Mouse (Mus musculus) heart, postnatal 4 days (tissue): ENCODE results near the gene Gars. TPM values are rescaled to one million over a fixed set of nuclear protein-coding genes. Genes with fewer than 3 reads are reported as not detected.

Source experiments
- DNase-seq: peaks from one replicate; pipeline ENCODE4 v3.0.0; 2021
- total RNA-seq, 2 experiments: library from RNA; stranded (reverse); gene quantifications; 2 replicates each; pipeline ENCODE4 v1.2.3; 2021

Gars gene
- total RNA-seq, 2 experiments from 2014 or later, result 93.7 to 98.2 TPM

DNA sequence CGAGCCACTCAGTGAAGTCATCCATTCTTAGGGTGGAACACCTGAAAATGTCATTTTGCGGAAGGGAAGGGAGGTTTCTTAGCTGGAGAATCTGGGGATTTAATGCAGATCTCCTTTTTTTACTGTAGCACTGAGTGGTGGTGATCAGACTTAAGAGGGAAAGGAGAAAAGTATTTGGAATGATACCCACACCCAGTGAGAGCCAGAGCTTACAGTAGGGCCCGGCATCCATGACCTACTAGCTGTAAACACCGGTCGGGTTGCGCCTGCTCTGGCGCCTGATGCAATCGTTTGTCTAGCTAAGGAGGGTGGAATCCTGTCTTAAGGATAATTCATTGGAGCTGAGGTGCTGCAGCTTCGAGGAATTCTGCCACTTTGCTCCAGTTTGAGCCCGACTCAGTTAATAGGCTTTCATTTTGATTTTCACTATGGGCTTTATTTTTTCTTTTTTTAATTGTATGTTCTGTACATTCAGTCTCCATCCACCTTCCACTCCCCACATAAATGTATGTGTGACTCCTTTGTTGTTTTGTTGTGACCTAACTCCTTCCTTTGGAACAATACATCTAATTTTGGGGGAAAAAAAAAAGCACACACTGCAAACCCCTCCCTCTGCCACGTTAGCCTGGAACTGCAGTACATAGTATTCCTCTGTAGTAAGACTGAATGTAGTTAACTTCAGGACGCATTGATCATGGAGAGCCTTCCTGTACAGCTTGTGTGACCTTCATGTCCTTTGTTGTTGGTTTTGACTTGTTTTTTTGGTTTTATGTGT, 1.1 kb downstream of the Gars start:
- DNase-seq, result no peak

- DNase-seq, result no peak
Observed at GRCm38 (mm10) chr6:55039446-55039783, 1.6 kb downstream of the Gars start.

DNA sequence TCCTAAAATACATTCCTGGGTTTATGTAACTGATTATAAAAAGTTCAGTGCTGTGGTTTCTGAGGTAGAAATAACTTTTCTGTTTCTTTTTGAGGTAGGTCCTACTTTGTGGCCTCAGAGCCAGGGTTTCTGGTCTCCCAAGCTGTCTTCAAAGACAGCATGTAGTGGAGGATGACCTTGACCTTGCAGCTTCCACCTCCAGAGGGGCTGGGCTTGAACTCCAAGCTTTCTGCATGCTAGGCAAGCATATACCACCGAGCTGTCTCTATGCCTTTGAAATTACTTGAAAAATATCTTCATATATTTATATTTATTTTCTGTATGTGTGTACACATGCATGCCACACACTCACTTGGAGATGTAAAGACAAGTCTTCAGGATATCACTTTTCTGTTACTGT, 2.2 kb downstream of the Gars start:
- no peak for DNase-seq

- no peak for DNase-seq
Observed at GRCm38 (mm10) chr6:55043206-55043605, 5.4 kb downstream of the Gars start.

DNA sequence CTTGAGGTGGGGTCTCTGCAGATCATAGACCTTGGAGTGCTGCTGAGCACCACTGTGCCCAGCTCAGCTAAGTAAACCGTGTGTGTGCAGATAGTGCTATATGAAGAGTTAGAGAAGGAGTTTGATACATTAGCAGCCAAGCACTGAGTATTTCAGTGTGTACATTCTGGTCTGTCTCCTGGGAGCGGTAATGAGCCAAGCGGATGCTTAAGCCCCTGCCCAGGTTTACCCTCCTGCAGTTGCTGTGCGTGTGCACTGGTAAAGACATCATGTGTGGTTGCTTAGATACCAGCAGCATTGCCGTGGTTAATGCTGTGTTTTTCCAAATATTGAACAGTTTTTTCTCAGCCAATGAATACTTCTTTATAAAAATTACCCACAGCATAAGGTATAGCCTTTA, 6.7 kb downstream of the Gars start:
- no peak for DNase-seq

DNA sequence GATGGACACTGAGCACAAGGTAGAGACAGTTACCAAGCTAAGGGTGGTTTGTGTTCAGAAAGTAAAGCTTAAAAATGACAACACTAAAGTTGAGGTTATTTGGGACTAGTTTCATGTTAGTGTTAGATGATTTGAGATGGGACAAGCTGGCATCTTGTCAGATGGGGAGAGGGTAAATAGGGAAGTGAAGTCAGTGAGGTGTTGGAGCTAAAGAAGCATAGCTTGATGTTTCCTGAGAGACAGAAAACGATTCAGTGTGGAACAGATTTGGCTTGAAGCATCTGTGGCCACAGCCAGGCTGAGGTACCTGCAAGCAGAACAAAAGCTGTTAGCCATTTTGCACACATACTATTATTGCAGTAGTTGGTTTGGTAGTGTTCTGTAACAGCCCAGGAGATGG, 7.5 kb downstream of the Gars start:
- no peak for DNase-seq

DNA sequence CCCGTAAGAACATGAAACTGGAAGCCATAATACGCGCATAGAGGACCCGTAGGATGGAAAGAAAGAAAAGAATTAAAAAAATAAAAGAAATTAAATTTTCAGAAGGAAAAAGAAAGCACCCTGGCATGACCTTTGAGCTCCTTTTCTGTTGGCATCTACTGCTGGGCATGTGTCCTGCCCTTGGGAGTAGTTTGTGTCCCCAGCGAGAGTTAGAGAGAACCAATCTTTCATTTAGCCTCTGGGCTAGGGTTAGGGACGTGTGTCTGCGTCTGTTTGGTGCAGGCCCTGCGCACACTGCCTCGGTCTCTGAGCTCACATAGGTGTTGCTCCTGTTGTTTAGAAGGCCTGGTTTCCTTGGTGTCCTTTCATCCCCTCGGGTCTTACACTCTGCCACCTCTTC, 11.4 kb downstream of the Gars start:
- DNase-seq, result no peak

DNA sequence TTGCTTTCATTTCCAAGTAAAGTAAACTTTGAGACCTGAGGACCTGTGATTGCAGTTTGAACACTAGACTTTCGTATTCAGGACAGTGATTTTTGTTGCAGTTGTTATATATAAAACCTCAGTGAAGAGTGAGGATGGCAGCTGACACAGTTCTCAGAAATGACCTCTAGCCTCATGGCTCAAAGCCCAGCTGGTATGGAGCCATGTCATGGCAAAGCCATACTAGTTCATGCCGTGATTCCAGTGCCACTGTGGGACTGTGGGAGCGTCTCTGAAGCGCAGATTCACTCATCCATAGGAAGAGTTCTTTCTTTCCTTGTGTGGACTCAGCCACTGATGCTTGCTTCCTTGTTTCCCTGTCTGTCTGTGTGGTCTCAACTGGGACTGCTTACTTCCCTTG, 16.7 kb downstream of the Gars start:
- no peak for DNase-seq

DNA sequence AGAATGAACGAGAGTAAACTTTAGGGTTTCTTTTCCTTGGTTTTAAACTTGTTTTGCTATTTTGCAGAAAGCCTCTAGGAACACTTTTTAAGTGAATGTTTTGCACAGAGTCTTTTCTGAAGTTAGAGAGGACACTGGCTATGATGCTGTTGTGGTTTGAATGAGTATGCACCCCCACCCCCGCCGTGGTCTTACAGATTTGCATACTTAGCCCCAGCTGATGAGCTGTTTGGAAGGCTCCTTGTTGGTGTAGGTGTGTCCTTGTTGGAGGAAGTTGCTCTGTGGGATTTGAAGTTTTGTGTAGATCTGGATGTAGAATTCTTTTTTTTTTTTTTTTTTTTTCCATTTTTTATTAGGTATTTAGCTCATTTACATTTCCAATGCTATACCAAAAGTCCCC, 19.6 kb downstream of the Gars start:
- DNase-seq, result no peak

- no peak for DNase-seq
Observed at GRCm38 (mm10) chr6:55060241-55060825, 22.5 kb downstream of the Gars start.

DNA sequence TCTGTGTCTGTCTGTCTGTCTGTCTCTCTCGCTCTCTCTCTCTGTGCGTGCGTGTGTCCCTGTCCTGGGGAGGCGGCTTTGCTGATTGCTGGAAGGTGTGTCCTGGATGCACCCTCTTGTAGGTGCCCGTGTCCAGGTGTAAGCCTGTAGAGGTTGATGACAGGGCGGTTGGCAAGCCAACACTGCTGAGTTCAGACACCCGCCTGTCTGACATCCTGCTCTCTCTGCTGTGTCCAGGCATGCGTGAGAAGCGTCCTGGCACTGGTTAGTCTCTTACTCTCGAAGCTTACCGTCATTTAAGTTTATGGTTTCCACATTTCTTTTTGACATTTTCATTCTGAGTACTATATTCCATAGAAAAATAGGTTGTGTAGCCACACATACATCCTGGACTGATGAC, 23.5 kb downstream of the Gars start:
- no peak for DNase-seq

- no peak for DNase-seq
Observed at GRCm38 (mm10) chr6:55062200-55062599, 24.4 kb downstream of the Gars start.

DNA sequence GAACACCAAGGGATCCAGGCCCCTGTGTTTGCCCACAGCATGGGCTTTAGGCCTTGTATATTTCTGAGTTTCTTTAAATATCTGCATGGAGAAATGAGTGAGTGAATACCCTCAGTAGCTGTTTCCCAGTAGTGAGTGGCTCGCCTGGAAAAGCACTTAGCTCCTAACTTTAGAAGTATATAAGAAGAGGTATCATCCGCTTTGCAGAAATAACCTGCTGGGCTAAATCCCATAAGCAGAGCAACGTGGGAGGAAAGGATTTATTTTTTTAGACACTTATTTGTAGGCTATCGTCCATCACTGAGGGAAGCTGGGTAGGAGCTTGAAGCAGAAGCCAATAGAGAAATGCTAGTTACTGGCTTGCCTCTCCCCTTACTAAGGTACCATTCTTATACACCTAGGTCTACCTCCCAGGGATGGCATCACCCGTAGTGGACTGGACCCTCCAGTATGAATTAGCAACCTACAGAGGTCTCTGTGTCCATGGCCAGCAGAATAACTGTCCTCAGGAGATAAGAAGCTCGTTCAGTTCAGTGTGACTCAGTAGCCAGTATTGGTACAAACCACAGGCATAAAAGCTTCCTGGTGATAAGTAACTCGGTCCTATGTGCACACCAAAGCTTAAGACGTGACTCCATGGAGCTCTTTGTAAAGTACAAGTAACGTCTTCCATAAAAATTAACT, 26.1 kb downstream of the Gars start:
- no peak for DNase-seq

- no peak for DNase-seq
Observed at GRCm38 (mm10) chr6:55064477-55064827, 26.6 kb downstream of the Gars start.

DNA sequence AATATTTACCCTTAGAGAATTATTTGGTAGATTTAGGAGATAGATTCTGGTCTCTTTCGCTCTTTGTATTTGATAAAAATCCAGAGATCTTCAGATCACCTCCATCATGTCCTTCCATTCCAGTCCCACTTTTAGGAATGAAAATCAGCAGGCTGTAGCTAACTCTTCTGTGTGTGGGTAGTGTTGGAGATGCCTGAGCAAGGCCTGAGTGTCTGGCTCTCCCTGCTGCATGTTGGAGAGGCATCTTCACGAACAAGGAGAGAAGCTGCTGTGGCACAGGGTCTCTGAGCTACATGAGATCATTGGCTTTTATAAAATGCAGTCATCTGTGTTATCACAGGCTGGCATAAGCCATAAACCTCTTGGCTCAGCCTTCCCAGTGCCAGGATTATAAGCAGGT, 28.1 kb downstream of the Gars start:
- no peak for DNase-seq

DNA sequence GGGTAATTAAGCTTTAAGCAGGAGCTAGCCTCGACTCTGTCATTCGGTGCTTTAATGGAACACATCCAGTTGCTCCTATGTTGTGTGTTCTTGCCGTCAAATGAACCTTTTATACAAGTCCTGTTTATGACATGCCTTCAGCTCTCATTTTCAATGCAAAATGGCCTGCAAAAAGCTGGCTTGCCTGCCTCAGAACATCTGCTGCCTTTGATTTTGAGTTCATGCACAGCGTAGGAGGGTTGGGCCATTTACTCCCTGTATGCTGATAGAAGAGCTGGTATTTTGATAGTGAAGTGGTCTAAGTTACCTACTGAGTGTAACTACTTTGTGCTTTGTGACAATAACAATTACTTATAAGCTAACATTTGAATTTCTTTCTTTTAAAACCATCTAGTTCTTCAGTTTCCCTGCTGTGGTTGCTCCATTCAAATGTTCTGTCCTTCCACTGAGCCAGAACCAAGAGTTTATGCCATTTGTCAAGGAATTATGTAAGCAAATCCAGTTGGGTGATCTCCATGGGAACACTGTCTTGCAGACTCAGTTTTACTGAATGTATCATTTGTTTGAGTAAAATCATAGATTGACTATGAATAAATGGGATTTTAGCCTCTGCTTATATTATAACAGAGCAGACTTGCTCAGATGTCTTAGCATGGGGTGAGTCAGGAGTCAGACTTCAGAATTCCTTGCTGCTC, 38.9 kb downstream of the Gars start:
- DNase-seq, result no peak

- no peak for DNase-seq
Observed at GRCm38 (mm10) chr6:55081379-55081778, 43.6 kb downstream of the Gars start.

- no peak for DNase-seq
Observed at GRCm38 (mm10) chr6:55082261-55083051, 44.6 kb downstream of the Gars start.

DNA sequence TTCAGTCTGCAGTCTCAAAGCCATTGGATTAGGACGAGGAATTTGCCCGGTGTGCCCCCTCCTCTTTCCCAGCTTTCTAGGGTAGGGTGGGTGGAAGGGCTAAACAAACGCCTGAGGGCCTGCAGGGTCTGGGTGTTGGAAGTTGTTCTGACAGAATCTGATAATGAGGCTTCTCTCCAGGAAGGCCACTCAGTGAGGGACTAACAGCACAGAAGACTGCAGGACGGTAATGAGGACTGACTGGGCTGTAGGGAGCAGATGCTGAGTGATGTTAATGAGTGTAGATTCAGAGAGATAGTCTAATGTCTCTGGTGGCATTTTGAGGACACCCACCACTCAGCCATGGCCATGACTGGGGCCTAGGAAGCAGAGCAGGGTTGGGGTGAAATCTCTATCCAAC, 49.5 kb downstream of the Gars start:
- no peak for DNase-seq

- no peak for DNase-seq
Observed at GRCm38 (mm10) chr6:55090639-55091038, 52.8 kb downstream of the Gars start.

GRCm38 (mm10) chr6:55091396-55091795, 53.6 kb downstream of the Gars start:
- DNase-seq, result no peak

DNA sequence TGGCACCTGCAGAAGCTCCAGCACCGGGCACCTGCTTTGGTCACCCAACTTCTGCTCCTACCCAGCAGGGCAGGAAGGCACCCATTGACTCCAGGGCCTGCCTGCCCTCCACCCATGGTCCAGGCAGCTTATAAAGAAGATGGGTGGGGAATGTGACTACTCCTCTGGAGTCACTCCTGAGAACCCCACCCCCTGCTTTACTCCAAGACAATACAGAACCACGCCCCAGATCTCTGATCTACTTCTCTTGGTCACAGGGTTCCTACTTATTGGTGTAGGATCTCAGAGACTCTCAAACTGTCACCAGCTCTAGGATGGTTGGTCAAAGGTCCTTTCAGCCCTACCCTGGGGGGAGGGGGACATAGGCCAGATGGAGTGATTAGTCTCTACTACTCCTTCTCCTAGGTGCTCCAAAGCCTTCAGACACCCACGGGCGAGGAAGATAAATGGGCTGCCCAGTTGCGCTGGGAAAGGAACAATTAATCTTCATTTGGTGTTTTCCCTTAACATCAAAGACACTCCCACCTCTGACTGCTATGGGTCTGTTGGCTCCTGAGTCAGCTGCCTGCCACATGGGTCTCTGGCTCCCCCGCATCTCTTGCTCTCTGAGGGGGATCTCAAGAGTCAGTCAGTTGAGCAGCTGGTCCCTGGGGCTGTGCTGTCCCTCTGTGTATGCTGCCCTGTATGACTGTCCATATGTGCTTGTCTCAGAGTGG, 55.8 kb downstream of the Gars start:
- no peak for DNase-seq
